Mouse (Mus musculus): Measurements from ENCODE around the gene BC048403. TPM values are rescaled to one million over a fixed set of nuclear protein-coding genes. Genes with fewer than 3 reads are reported as not detected.

The BC048403 gene
- polyA plus RNA-seq, 1 experiment from 2014 or later = 3.5 TPM

- H3K4me3 ChIP-seq (ENCODE audit: low read depth, low read length) = no peak overlapping the region
- H3K36me3 ChIP-seq (ENCODE audit: control insufficient read depth, insufficient read depth, low read length) = peaks cover 6% of the 10 kb centered on the region; the same call in 1 of the 2 replicates
- 95% methylated on average over 3 of the region's 3 CpGs for WGBS
- H3K4me2 ChIP-seq (ENCODE audit: low read depth, low read length, severe bottlenecking) = no peak overlapping the region
- H3K4me1 ChIP-seq (replicated peaks; ENCODE audit: control insufficient read depth, insufficient read depth, low read length) = peaks cover 2% of the 10 kb centered on the region; the same call in 1 of the 2 replicates
- no peak overlapping the region for H3K9ac ChIP-seq (ENCODE audit: low read length)
- H3K9me3 ChIP-seq (ENCODE audit: control insufficient read depth, low read length) = no peaks in the 10 kb centered on the region; the same call in 1 of the 2 replicates
- H3K27me3 ChIP-seq (ENCODE audit: control insufficient read depth, insufficient read depth, low read length) = no peaks in the 10 kb centered on the region
- no peak overlapping the region for H3K27ac ChIP-seq (ENCODE audit: low read depth, low read length)
- DNase-seq (ENCODE audit: low spot score) (no peak), ATAC-seq (replicated peaks; ENCODE audit: low FRiP score) (no peak)
These were observed 48.8 kb downstream of the BC048403 start for GRCm38 (mm10) chr10:121788536-121788935.

DNA sequence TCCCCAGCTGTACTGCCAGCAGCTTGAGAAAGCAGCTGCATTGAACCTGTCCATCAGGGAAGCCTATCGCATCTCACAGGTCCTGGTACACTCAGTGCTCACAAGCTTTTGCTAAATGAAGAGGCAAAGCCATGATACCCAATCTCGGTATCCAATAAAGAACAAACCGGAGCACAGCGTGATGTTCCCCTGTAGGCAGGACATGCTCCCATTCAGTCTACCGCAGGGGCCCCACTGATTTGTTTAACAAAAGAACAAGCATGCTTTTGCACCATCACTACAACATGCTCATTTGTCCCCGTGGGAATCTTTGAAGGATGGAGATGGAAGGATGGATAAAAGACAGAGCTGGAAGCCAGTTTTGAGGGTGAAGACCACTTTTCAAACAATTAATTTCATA is 50.3 kb downstream of the BC048403 start:
- DNase-seq (ENCODE audit: low spot score) (peak; percentile 53), ATAC-seq (replicated peaks; ENCODE audit: low FRiP score) (peak; percentile 67)
- 17% methylated on average over 6 of the region's 6 CpGs for WGBS

GRCm38 (mm10) chr10:121792661-121793060 is 52.9 kb downstream of the BC048403 start:
- ATAC-seq (replicated peaks; ENCODE audit: low FRiP score) = no peak
- H3K4me2 ChIP-seq (ENCODE audit: low read depth, low read length, severe bottlenecking) = no peak overlapping the region
- no peaks in the 10 kb centered on the region for H3K9me3 ChIP-seq (ENCODE audit: control insufficient read depth, low read length)
- no peak overlapping the region for H3K4me3 ChIP-seq (ENCODE audit: low read depth, low read length)
- H3K27ac ChIP-seq (ENCODE audit: low read depth, low read length) = no peak overlapping the region
- WGBS = 90% methylated on average over 17 of the region's 17 CpGs
- DNase-seq (ENCODE audit: low spot score) = peak; percentile 49
- H3K4me1 ChIP-seq (replicated peaks; ENCODE audit: control insufficient read depth, insufficient read depth, low read length) = peaks cover 2% of the 10 kb centered on the region; the same call in 1 of the 2 replicates
- no peaks in the 10 kb centered on the region for H3K27me3 ChIP-seq (ENCODE audit: control insufficient read depth, insufficient read depth, low read length)
- H3K9ac ChIP-seq (ENCODE audit: low read length) = no peak overlapping the region
- H3K36me3 ChIP-seq (ENCODE audit: control insufficient read depth, insufficient read depth, low read length) = no peaks in the 10 kb centered on the region; the same call in 1 of the 2 replicates

More for the DNA sequence above, 50.3 kb downstream of the BC048403 start:
- no peak overlapping the region for H3K4me3 ChIP-seq (ENCODE audit: low read depth, low read length)
- H3K36me3 ChIP-seq (ENCODE audit: control insufficient read depth, insufficient read depth, low read length) = no peaks in the 10 kb centered on the region; the same call in 1 of the 2 replicates
- H3K4me1 ChIP-seq (replicated peaks; ENCODE audit: control insufficient read depth, insufficient read depth, low read length) = peaks cover 2% of the 10 kb centered on the region; the same call in 1 of the 2 replicates
- no peak overlapping the region for H3K4me2 ChIP-seq (ENCODE audit: low read depth, low read length, severe bottlenecking)
- H3K27ac ChIP-seq (ENCODE audit: low read depth, low read length) = no peak overlapping the region
- H3K9me3 ChIP-seq (ENCODE audit: control insufficient read depth, low read length) = no peaks in the 10 kb centered on the region
- no peaks in the 10 kb centered on the region for H3K27me3 ChIP-seq (ENCODE audit: control insufficient read depth, insufficient read depth, low read length)
- H3K9ac ChIP-seq (ENCODE audit: low read length) = no peak overlapping the region

DNA sequence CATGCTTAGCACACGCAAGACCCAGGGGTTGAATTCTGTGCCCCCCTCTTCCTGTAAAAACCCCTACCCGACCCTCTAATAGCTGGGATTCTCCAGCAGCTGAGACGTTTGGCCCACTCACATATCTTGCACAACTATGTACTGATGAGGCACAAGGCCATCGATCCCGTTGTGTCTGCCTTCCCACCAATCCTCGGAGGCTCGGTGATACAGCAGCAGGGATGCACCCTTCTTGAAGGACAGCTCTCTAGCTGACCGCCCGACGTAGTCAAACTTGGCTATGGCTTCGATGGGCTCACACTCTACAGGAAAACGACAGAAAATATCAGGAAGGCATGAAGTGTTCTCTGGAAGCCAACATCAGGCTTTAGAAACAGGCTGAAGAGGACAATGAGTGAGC is 54.7 kb downstream of the BC048403 start:
- Histone ChIP-seq H3K9me3 (ENCODE audit: control insufficient read depth, low read length) (no peaks in the 10 kb centered on the region), H3K27ac (ENCODE audit: low read depth, low read length) (no peak overlapping the region), H3K4me1 (replicated peaks; ENCODE audit: control insufficient read depth, insufficient read depth, low read length) (peaks cover 2% of the 10 kb centered on the region; the same call in 1 of the 2 replicates), H3K9ac (ENCODE audit: low read length) (no peak overlapping the region), H3K27me3 (ENCODE audit: control insufficient read depth, insufficient read depth, low read length) (no peaks in the 10 kb centered on the region), H3K4me3 (ENCODE audit: low read depth, low read length) (no peak overlapping the region), H3K4me2 (ENCODE audit: low read depth, low read length, severe bottlenecking) (no peak overlapping the region), H3K36me3 (ENCODE audit: control insufficient read depth, insufficient read depth, low read length) (no peaks in the 10 kb centered on the region; the same call in 1 of the 2 replicates)
- 92% methylated on average over 12 of the region's 12 CpGs for WGBS
- ATAC-seq (replicated peaks; ENCODE audit: low FRiP score) = no peak
- DNase-seq (ENCODE audit: low spot score) = peak; percentile 20

DNA sequence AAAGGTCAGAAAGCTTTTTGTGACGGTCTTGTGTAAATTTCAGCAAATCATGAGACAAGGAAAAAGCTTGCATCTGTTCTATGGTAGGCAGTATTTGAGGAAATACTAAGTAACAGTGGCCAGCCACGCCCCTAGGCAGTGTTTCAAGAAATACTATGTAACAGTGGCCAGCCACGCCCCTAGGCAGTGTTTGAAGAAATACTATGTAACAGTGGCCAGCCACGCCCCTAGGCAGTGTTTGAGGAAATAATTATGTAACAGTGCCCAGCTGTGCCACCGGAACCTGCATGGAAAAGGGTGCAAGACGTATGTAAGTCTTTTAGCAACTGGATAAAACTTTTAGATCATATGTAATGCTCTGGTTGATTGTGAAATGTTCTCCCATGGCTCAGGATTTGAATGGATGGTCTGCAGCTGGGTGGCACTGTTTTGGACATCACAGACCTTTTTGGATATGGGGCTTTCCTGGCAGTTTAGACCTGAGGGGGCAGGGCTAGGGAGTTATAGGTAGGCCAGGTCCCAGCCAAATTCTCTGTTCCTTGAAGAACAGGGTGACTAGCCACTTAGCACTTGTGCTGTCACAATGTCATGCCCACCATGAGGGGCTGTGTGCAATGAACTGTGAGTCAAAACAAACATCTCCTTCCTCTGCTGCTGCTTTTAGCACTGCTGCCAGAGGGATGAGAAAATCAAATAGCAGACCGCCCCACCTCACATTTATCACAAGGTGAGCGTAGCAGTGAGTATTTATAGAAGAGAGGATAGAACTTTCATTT is 56.5 kb downstream of the BC048403 start:
- ATAC-seq (replicated peaks; ENCODE audit: low FRiP score) (no peak), DNase-seq (ENCODE audit: low spot score) (peak; percentile 24)
- Histone ChIP-seq H3K4me1 (replicated peaks; ENCODE audit: control insufficient read depth, insufficient read depth, low read length) (no peaks in the 10 kb centered on the region), H3K4me3 (ENCODE audit: low read depth, low read length) (no peak overlapping the region), H3K27ac (ENCODE audit: low read depth, low read length) (no peak overlapping the region), H3K9ac (ENCODE audit: low read length) (no peak overlapping the region), H3K36me3 (ENCODE audit: control insufficient read depth, insufficient read depth, low read length) (no peaks in the 10 kb centered on the region; the same call in 1 of the 2 replicates), H3K9me3 (ENCODE audit: control insufficient read depth, low read length) (no peaks in the 10 kb centered on the region), H3K27me3 (ENCODE audit: control insufficient read depth, insufficient read depth, low read length) (no peaks in the 10 kb centered on the region), H3K4me2 (ENCODE audit: low read depth, low read length, severe bottlenecking) (no peak overlapping the region)
- 83% methylated on average over 8 of the region's 8 CpGs for WGBS

- H3K9ac ChIP-seq (ENCODE audit: low read length) = no peak overlapping the region
- H3K27ac ChIP-seq (ENCODE audit: low read depth, low read length) = no peak overlapping the region
- 95% methylated on average over 13 of the region's 13 CpGs for WGBS
- no peaks in the 10 kb centered on the region for H3K27me3 ChIP-seq (ENCODE audit: control insufficient read depth, insufficient read depth, low read length)
- H3K4me3 ChIP-seq (ENCODE audit: low read depth, low read length) = no peak overlapping the region
- H3K4me1 ChIP-seq (replicated peaks; ENCODE audit: control insufficient read depth, insufficient read depth, low read length) = no peaks in the 10 kb centered on the region
- no peak overlapping the region for H3K4me2 ChIP-seq (ENCODE audit: low read depth, low read length, severe bottlenecking)
- no peak for ATAC-seq (replicated peaks; ENCODE audit: low FRiP score)
- DNase-seq (ENCODE audit: low spot score) = peak; percentile 32
- no peaks in the 10 kb centered on the region; the same call in 1 of the 2 replicates for H3K36me3 ChIP-seq (ENCODE audit: control insufficient read depth, insufficient read depth, low read length)
- H3K9me3 ChIP-seq (ENCODE audit: control insufficient read depth, low read length) = no peaks in the 10 kb centered on the region
These were observed 60.3 kb downstream of the BC048403 start for GRCm38 (mm10) chr10:121800041-121800440.

Other genes starting within 250 kb of the BC048403 start
- 36.2 and 38.2 TPM in 2 replicates for gene Tbk1, start 153.2 kb upstream of the BC048403 start, polyA plus RNA-seq (2014; fragmentation: Nextera tagmentation; extraction: Ambion mirVana)
- 59.9 and 72.1 TPM in 2 replicates for gene Xpot, start 113.6 kb upstream of the BC048403 start, polyA plus RNA-seq (2014; fragmentation: Nextera tagmentation; extraction: Ambion mirVana)
- gene D930020B18Rik, start 98.3 kb upstream of the BC048403 start, polyA plus RNA-seq (2014; fragmentation: Nextera tagmentation; extraction: Ambion mirVana) = 0.39 and 0.52 TPM in 2 replicates

All from forebrain, embryonic 11.5 days (tissue).